Mouse (Mus musculus) 3T3-L1 (cell line): ENCODE data around the gene G6pc.
"Not testable (repeated sequence)": the region's sequence is repeated elsewhere in the genome, so short reads cannot be mapped to it uniquely, and the experiment has no call there.

Experiments used
- DNase-seq: peaks from one replicate; pipeline ENCODE4 v3.0.0-alpha.2; 2015; ENCODE audit warnings: low read depth, low spot score

Gene G6pc

GRCm38 (mm10) chr11:101355916-101356315 is 11.4 kb upstream of the G6pc start:
- DNase-seq: no peak

- peak; percentile 66 for DNase-seq
Observed at GRCm38 (mm10) chr11:101357505-101358182, 9.7 kb upstream of the G6pc start.

- DNase-seq: no peak
Observed at GRCm38 (mm10) chr11:101359776-101360175, 7.6 kb upstream of the G6pc start.

- no peak for DNase-seq
Observed at GRCm38 (mm10) chr11:101360651-101361113, 6.7 kb upstream of the G6pc start.

GRCm38 (mm10) chr11:101364531-101364931 is 2.8 kb upstream of the G6pc start:
- no peak for DNase-seq

GRCm38 (mm10) chr11:101370141-101370540 is 2.8 kb downstream of the G6pc start:
- no peak for DNase-seq

- no peak for DNase-seq
Observed at GRCm38 (mm10) chr11:101374421-101374938, 7.1 kb downstream of the G6pc start.

- DNase-seq: not testable (repeated sequence)
Observed at GRCm38 (mm10) chr11:101378196-101378595, 10.8 kb downstream of the G6pc start.

- DNase-seq: no peak
Observed at GRCm38 (mm10) chr11:101378926-101379325, 11.6 kb downstream of the G6pc start.

GRCm38 (mm10) chr11:101381817-101382216 is 14.5 kb downstream of the G6pc start:
- DNase-seq: no peak

- DNase-seq: peak; percentile 90
Observed at GRCm38 (mm10) chr11:101395110-101395509, 27.7 kb downstream of the G6pc start.

GRCm38 (mm10) chr11:101415306-101415705 is 47.9 kb downstream of the G6pc start:
- DNase-seq: peak; percentile 90

- peak; percentile 84 for DNase-seq
Observed at GRCm38 (mm10) chr11:101416433-101417100, 49.2 kb downstream of the G6pc start.

GRCm38 (mm10) chr11:101417101-101417855 is 49.9 kb downstream of the G6pc start, which contains the start of gene Aarsd1:
Gene Aarsd1, minus strand, starts transcription at chr11:101417615.
- peak; percentile 77 for DNase-seq

- no peak for DNase-seq
Observed at GRCm38 (mm10) chr11:101418991-101419390, 51.6 kb downstream of the G6pc start.

GRCm38 (mm10) chr11:101419610-101420009 is 52.2 kb downstream of the G6pc start:
- DNase-seq: no peak

GRCm38 (mm10) chr11:101420148-101420547 is 52.8 kb downstream of the G6pc start:
- DNase-seq: no peak

GRCm38 (mm10) chr11:101424105-101424851 is 56.9 kb downstream of the G6pc start, which contains the start of gene Gm27029:
Gene Gm27029, minus strand, starts transcription at chr11:101424796.
- no peak for DNase-seq

GRCm38 (mm10) chr11:101424925-101425813 is 57.8 kb downstream of the G6pc start, which contains the start of the genes Rundc1 and Ptges3l:
Gene Rundc1, plus strand, starts transcription at chr11:101425085.
Gene Ptges3l, minus strand, starts transcription at chr11:101425333.
- DNase-seq: peak; percentile 98

GRCm38 (mm10) chr11:101426165-101426564 is 58.8 kb downstream of the G6pc start:
- no peak for DNase-seq
